Mouse (Mus musculus) C2C12 (cell line): ENCODE data around the gene Epha1.

ENCODE experiments used
- CTCF ChIP-seq: IDR thresholded peaks from one replicate; pipeline ENCODE4 v1.5.1; 2011; ENCODE audit not compliant: control insufficient read depth, insufficient read depth, insufficient read length
- MAX ChIP-seq: IDR thresholded peaks from one replicate; pipeline ENCODE4 v1.6.1; 2011; ENCODE audit warnings: mild to moderate bottlenecking, control low read depth
- USF1 ChIP-seq: IDR thresholded peaks from one replicate; pipeline ENCODE4 v1.6.1; 2011; ENCODE audit warnings: low read depth, mild to moderate bottlenecking, control low read depth, moderate library complexity

- TF ChIP-seq MAX = no peak
- no peak for TF ChIP-seq CTCF
- no peak for TF ChIP-seq USF1
Observed at GRCm38 (mm10) chr6:42326509-42326908, 46.6 kb downstream of the Epha1 start.
